Mouse (Mus musculus) limb, embryonic 14.5 days (tissue): Measurements from ENCODE around the gene Ccser1. TPM values are rescaled to one million over a fixed set of nuclear protein-coding genes. Genes with fewer than 3 reads are reported as not detected.

Source experiments
- ATAC-seq: fragments of 200-750 bp; cut with Nextera tagmentation; 2 replicates; pipeline ENCODE4 v1.8.0; 2017; ENCODE audit warnings: low read depth, moderate number of reproducible peaks, moderate TSS enrichment; ENCODE audit not compliant: low FRiP score
- DNase-seq: peaks from one replicate; pipeline ENCODE4 v3.0.0-alpha.2; 2015; ENCODE audit warnings: low spot score
- H3K27ac ChIP-seq: fragments of 300-500 bp; sonication (generic); replicated peaks from 2 replicates; pipeline ENCODE4 v1.5.1; 2014; ENCODE audit warnings: low read depth, mild to moderate bottlenecking, low read length, moderate library complexity, mixed read lengths
- H3K27me3 ChIP-seq: fragments of 300-500 bp; sonication (generic); 2 replicates; pipeline ENCODE4 v1.6.1; 2014; ENCODE audit warnings: low read length, mixed read lengths; ENCODE audit not compliant: control insufficient read depth, insufficient read depth
- H3K36me3 ChIP-seq: fragments of 300-500 bp; sonication (generic); 2 replicates; pipeline ENCODE4 v1.6.1; 2014; ENCODE audit warnings: mild to moderate bottlenecking, low read length, moderate library complexity, mixed read lengths; ENCODE audit not compliant: control insufficient read depth, insufficient read depth
- H3K4me1 ChIP-seq: fragments of 300-500 bp; sonication (generic); 2 replicates; pipeline ENCODE4 v1.6.1; 2014; ENCODE audit warnings: antibody characterized with exemption, low read length, mixed read lengths; ENCODE audit not compliant: control insufficient read depth, insufficient read depth
- H3K4me2 ChIP-seq: fragments of 300-500 bp; sonication (generic); replicated peaks from 2 replicates; pipeline ENCODE4 v1.6.1; 2014; ENCODE audit warnings: low read depth, mild to moderate bottlenecking, low read length, moderate library complexity; ENCODE audit not compliant: severe bottlenecking
- H3K4me3 ChIP-seq: fragments of 300-500 bp; sonication (generic); replicated peaks from 2 replicates; pipeline ENCODE4 v1.5.1; 2014; ENCODE audit warnings: low read length
- H3K9ac ChIP-seq: fragments of 300-500 bp; sonication (generic); 2 replicates; pipeline ENCODE4 v1.6.1; 2014; ENCODE audit warnings: mild to moderate bottlenecking, low read depth, low read length, moderate library complexity; ENCODE audit not compliant: severe bottlenecking
- H3K9me3 ChIP-seq: fragments of 300-500 bp; sonication (generic); 2 replicates; pipeline ENCODE4 v1.6.1; 2016; ENCODE audit warnings: low read length; ENCODE audit not compliant: control insufficient read depth
- POLR2A ChIP-seq: fragments of 200-500 bp; IDR thresholded peaks from 2 replicates; pipeline ENCODE4 v1.8.0; 2012; ENCODE audit warnings: inconsistent platforms, mild to moderate bottlenecking, moderate library complexity, borderline replicate concordance; ENCODE audit not compliant: insufficient read depth, insufficient read length; ENCODE audit errors: extremely low read depth
- WGBS: fragments of 180-500 bp; shearing (Covaris S2); extraction: QIAGEN DNeasy Blood & Tissue Kit; methylation state at CpG from one replicate; pipeline ENCODE4 v1.1.7; 2014; 5-methylcytosine and 5-hydroxymethylcytosine counted together
- polyA plus RNA-seq, 2 experiments: library from polyadenylated mRNA; depleted of rRNA in 1 of 2; stranded (reverse) in 1 of 2; unstranded in 1 of 2; fragments of >200 nt; fragmentation: Nextera tagmentation in 1 of 2; extraction: Ambion mirVana in 1 of 2; gene quantifications; 2 replicates each; pipeline versions ENCODE4 v1.2.1 to v1.2.3; 2012 to 2014

Gene Ccser1
- polyA plus RNA-seq, 2 experiments, result 5.9 to 6.6 TPM

- H3K27ac ChIP-seq, result no peak overlapping the region
- no peaks in the 10 kb centered on the region for H3K9me3 ChIP-seq
- DNase-seq (no peak), ATAC-seq (no peak)
- no peak overlapping the region for H3K9ac ChIP-seq
- H3K4me2 ChIP-seq, result no peak overlapping the region
- no peaks in the 10 kb centered on the region for H3K4me1 ChIP-seq
- H3K27me3 ChIP-seq, result no peaks in the 10 kb centered on the region
- no peak for TF ChIP-seq POLR2A
- WGBS, result 15% methylated on average over 1 of the region's 1 CpGs
- H3K36me3 ChIP-seq, result no peaks in the 10 kb centered on the region
- H3K4me3 ChIP-seq, result no peak overlapping the region
Measured at GRCm38 (mm10) chr6:61902715-61903114, 722.6 kb downstream of the Ccser1 start.

DNA sequence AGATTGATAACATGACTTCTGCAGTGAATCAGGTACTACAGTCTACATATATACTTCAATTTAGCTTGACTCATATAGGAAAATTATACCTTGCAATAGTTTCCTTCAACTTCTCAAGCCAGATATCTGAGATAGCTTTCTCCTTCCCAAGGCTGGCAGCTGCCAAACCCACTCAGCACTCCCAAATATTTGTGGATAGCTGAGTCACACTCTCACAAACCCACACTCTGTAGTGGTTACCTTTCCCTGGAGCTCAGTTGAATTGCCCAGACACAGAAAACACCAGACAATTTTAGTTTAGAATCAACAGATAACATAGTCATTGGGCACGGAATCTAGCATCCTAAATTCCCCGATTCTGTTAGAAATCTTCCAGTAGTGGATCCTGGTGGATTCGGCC, 732.8 kb downstream of the Ccser1 start:
- ATAC-seq (no peak), DNase-seq (no peak)
- no peak overlapping the region for H3K4me3 ChIP-seq
- H3K27ac ChIP-seq, result no peak overlapping the region
- no peak for TF ChIP-seq POLR2A
- no peaks in the 10 kb centered on the region for H3K9me3 ChIP-seq
- no peaks in the 10 kb centered on the region for H3K27me3 ChIP-seq
- no peaks in the 10 kb centered on the region for H3K4me1 ChIP-seq
- H3K4me2 ChIP-seq, result no peak overlapping the region
- H3K9ac ChIP-seq, result no peak overlapping the region
- no peaks in the 10 kb centered on the region for H3K36me3 ChIP-seq
- 93% methylated on average over 3 of the region's 3 CpGs for WGBS

- H3K27me3 ChIP-seq, result no peaks in the 10 kb centered on the region
- H3K27ac ChIP-seq, result no peak overlapping the region
- no peak for DNase-seq
- no peak for ATAC-seq
- no peaks in the 10 kb centered on the region for H3K9me3 ChIP-seq
- no peak for TF ChIP-seq POLR2A
- H3K4me3 ChIP-seq, result no peak overlapping the region
- H3K36me3 ChIP-seq, result no peaks in the 10 kb centered on the region
- H3K4me1 ChIP-seq, result no peaks in the 10 kb centered on the region
- WGBS, result 82% methylated on average over 1 of the region's 1 CpGs
- no peak overlapping the region for H3K4me2 ChIP-seq
- no peak overlapping the region for H3K9ac ChIP-seq
Measured at GRCm38 (mm10) chr6:61931622-61932021, 751.5 kb downstream of the Ccser1 start.

GRCm38 (mm10) chr6:61936656-61937055, 756.5 kb downstream of the Ccser1 start:
- TF ChIP-seq POLR2A, result no peak
- Histone ChIP-seq H3K4me2 (no peak overlapping the region), H3K4me3 (no peak overlapping the region), H3K36me3 (no peaks in the 10 kb centered on the region), H3K27ac (no peak overlapping the region), H3K27me3 (no peaks in the 10 kb centered on the region), H3K9me3 (no peaks in the 10 kb centered on the region), H3K4me1 (no peaks in the 10 kb centered on the region), H3K9ac (no peak overlapping the region)
- no peak for DNase-seq
- ATAC-seq, result no peak
- 86% methylated on average over 1 of the region's 1 CpGs for WGBS

- Histone ChIP-seq H3K27ac (no peak overlapping the region), H3K9me3 (no peaks in the 10 kb centered on the region), H3K4me2 (no peak overlapping the region), H3K27me3 (no peaks in the 10 kb centered on the region), H3K4me1 (no peaks in the 10 kb centered on the region), H3K9ac (no peak overlapping the region), H3K4me3 (no peak overlapping the region), H3K36me3 (no peaks in the 10 kb centered on the region)
- 87% methylated on average over 1 of the region's 1 CpGs for WGBS
- ATAC-seq (no peak), DNase-seq (no peak)
- TF ChIP-seq POLR2A, result no peak
Measured at GRCm38 (mm10) chr6:61939236-61939635, 759.1 kb downstream of the Ccser1 start.

- ATAC-seq (no peak), DNase-seq (no peak)
- Histone ChIP-seq H3K4me3 (no peak overlapping the region), H3K4me1 (no peaks in the 10 kb centered on the region), H3K4me2 (no peak overlapping the region), H3K9ac (no peak overlapping the region), H3K36me3 (no peaks in the 10 kb centered on the region), H3K27me3 (no peaks in the 10 kb centered on the region), H3K27ac (no peak overlapping the region), H3K9me3 (no peaks in the 10 kb centered on the region)
- 86% methylated on average over 2 of the region's 2 CpGs for WGBS
- no peak for TF ChIP-seq POLR2A
Measured at GRCm38 (mm10) chr6:61953703-61954102, 773.6 kb downstream of the Ccser1 start.
